Mouse (Mus musculus): Measurements from ENCODE around the gene Msh3. TPM values are rescaled to one million over a fixed set of nuclear protein-coding genes. Genes with fewer than 3 reads are reported as not detected.

Gene Msh3
- polyA plus RNA-seq, 1 experiment = 8.0 TPM

DNA sequence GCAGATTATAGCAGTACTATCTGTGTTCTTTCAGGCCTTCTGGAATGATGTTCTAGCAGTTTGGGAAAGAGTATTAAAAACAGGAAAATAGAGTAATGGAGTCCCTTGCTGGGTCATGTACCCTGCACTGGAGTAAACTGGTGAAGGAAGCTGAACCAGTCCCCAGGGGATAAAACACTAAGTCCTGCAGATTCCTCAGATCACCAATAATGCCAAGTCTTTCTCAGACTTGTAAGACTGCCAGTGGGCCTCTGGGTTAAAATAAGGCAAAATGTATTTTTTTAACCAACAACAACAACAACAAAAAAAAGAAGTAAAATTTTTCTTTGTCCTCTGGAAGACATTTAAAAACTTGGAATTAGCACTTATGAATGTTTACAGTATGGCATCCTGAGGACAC, 102.5 kb downstream of the Msh3 start:
- Histone ChIP-seq H3K4me3 (ENCODE audit: control insufficient read depth, low read depth, low read length) (no peak overlapping the region), H3K4me1 (ENCODE audit: control insufficient read depth, insufficient read depth, low read length) (no peaks in the 10 kb centered on the region), H3K27ac (ENCODE audit: control insufficient read depth, insufficient read depth, low read depth, low read length) (no peak overlapping the region), H3K36me3 (ENCODE audit: control insufficient read depth, insufficient read depth, low read length) (no peaks in the 10 kb centered on the region), H3K27me3 (ENCODE audit: control insufficient read depth, insufficient read depth, low read length) (no peaks in the 10 kb centered on the region)
- TF ChIP-seq CTCF (IDR thresholded peaks at IDR 0.05; ENCODE audit: control insufficient read depth, insufficient read depth, insufficient replicate concordance, low read depth, low read length) (no peak), POLR2A (IDR thresholded peaks at IDR 0.05; ENCODE audit: control insufficient read depth, low read depth, low read length) (no peak)

DNA sequence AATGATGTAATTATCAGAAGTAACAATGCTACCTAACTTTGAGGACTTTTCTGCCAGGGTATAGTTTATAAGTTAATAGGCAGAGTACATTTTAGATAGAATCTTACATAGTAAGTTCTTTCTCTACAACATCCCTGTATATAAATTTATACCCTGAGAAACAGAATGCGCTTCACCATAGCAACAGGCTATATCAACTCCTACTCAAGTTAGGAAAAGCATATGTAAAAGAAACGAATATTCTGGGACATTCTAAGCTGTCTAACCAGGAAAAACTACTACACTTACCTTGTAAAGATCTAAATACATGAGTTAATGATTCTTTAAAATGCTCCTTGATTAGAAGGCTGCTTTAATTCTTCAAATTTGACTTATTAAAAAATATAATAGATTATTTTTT, 107.2 kb downstream of the Msh3 start:
- H3K36me3 ChIP-seq (ENCODE audit: control insufficient read depth, insufficient read depth, low read length) = no peaks in the 10 kb centered on the region
- no peaks in the 10 kb centered on the region for H3K4me1 ChIP-seq (ENCODE audit: control insufficient read depth, insufficient read depth, low read length)
- TF ChIP-seq POLR2A (IDR thresholded peaks at IDR 0.05; ENCODE audit: control insufficient read depth, low read depth, low read length) (no peak), CTCF (IDR thresholded peaks at IDR 0.05; ENCODE audit: control insufficient read depth, insufficient read depth, insufficient replicate concordance, low read depth, low read length) (no peak)
- no peak overlapping the region for H3K4me3 ChIP-seq (ENCODE audit: control insufficient read depth, low read depth, low read length)
- H3K27ac ChIP-seq (ENCODE audit: control insufficient read depth, insufficient read depth, low read depth, low read length) = no peak overlapping the region
- no peaks in the 10 kb centered on the region for H3K27me3 ChIP-seq (ENCODE audit: control insufficient read depth, insufficient read depth, low read length)

GRCm38 (mm10) chr13:92246966-92247365, 107.8 kb downstream of the Msh3 start:
- H3K36me3 ChIP-seq (ENCODE audit: control insufficient read depth, insufficient read depth, low read length) = no peaks in the 10 kb centered on the region
- no peaks in the 10 kb centered on the region for H3K27me3 ChIP-seq (ENCODE audit: control insufficient read depth, insufficient read depth, low read length)
- TF ChIP-seq CTCF (IDR thresholded peaks at IDR 0.05; ENCODE audit: control insufficient read depth, insufficient read depth, insufficient replicate concordance, low read depth, low read length) = no peak
- no peak for TF ChIP-seq POLR2A (IDR thresholded peaks at IDR 0.05; ENCODE audit: control insufficient read depth, low read depth, low read length)
- no peak overlapping the region for H3K27ac ChIP-seq (ENCODE audit: control insufficient read depth, insufficient read depth, low read depth, low read length)
- no peak overlapping the region for H3K4me3 ChIP-seq (ENCODE audit: control insufficient read depth, low read depth, low read length)
- H3K4me1 ChIP-seq (ENCODE audit: control insufficient read depth, insufficient read depth, low read length) = no peaks in the 10 kb centered on the region

DNA sequence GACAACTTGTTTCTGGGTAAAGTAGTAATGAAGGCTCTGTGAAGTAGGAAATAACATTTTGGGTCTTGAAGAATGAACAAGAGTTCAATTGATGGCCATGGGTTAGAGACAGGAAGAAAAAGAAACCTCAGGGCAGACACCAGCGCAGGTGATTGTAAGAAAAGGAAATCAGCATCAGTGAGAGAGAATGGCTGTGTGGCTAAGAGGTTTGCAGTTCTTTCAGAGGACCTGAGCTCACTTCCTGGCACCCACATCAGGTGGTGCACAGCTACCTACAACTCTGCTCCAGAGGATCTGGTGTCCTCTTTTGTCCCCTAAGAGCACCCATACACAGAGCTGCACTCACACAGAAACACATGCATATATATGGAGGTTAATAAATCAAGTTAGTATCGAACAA, 110.1 kb downstream of the Msh3 start:
- no peak overlapping the region for H3K4me3 ChIP-seq (ENCODE audit: control insufficient read depth, low read depth, low read length)
- no peaks in the 10 kb centered on the region for H3K4me1 ChIP-seq (ENCODE audit: control insufficient read depth, insufficient read depth, low read length)
- no peaks in the 10 kb centered on the region for H3K27me3 ChIP-seq (ENCODE audit: control insufficient read depth, insufficient read depth, low read length)
- TF ChIP-seq POLR2A (IDR thresholded peaks at IDR 0.05; ENCODE audit: control insufficient read depth, low read depth, low read length) = no peak
- TF ChIP-seq CTCF (IDR thresholded peaks at IDR 0.05; ENCODE audit: control insufficient read depth, insufficient read depth, insufficient replicate concordance, low read depth, low read length) = no peak
- H3K36me3 ChIP-seq (ENCODE audit: control insufficient read depth, insufficient read depth, low read length) = no peaks in the 10 kb centered on the region
- H3K27ac ChIP-seq (ENCODE audit: control insufficient read depth, insufficient read depth, low read depth, low read length) = no peak overlapping the region

- no peaks in the 10 kb centered on the region for H3K36me3 ChIP-seq (ENCODE audit: control insufficient read depth, insufficient read depth, low read length)
- TF ChIP-seq POLR2A (IDR thresholded peaks at IDR 0.05; ENCODE audit: control insufficient read depth, low read depth, low read length) = no peak
- no peak for TF ChIP-seq CTCF (IDR thresholded peaks at IDR 0.05; ENCODE audit: control insufficient read depth, insufficient read depth, insufficient replicate concordance, low read depth, low read length)
- H3K27me3 ChIP-seq (ENCODE audit: control insufficient read depth, insufficient read depth, low read length) = no peaks in the 10 kb centered on the region
- H3K4me1 ChIP-seq (ENCODE audit: control insufficient read depth, insufficient read depth, low read length) = no peaks in the 10 kb centered on the region
- no peak overlapping the region for H3K4me3 ChIP-seq (ENCODE audit: control insufficient read depth, low read depth, low read length)
- H3K27ac ChIP-seq (ENCODE audit: control insufficient read depth, insufficient read depth, low read depth, low read length) = no peak overlapping the region
These were observed 113.4 kb downstream of the Msh3 start for GRCm38 (mm10) chr13:92241426-92241825.

GRCm38 (mm10) chr13:92237887-92238286, 116.9 kb downstream of the Msh3 start:
- no peaks in the 10 kb centered on the region for H3K4me1 ChIP-seq (ENCODE audit: control insufficient read depth, insufficient read depth, low read length)
- no peak overlapping the region for H3K27ac ChIP-seq (ENCODE audit: control insufficient read depth, insufficient read depth, low read depth, low read length)
- no peaks in the 10 kb centered on the region for H3K36me3 ChIP-seq (ENCODE audit: control insufficient read depth, insufficient read depth, low read length)
- H3K27me3 ChIP-seq (ENCODE audit: control insufficient read depth, insufficient read depth, low read length) = no peaks in the 10 kb centered on the region
- no peak overlapping the region for H3K4me3 ChIP-seq (ENCODE audit: control insufficient read depth, low read depth, low read length)
- TF ChIP-seq CTCF (IDR thresholded peaks at IDR 0.05; ENCODE audit: control insufficient read depth, insufficient read depth, insufficient replicate concordance, low read depth, low read length) = no peak
- no peak for TF ChIP-seq POLR2A (IDR thresholded peaks at IDR 0.05; ENCODE audit: control insufficient read depth, low read depth, low read length)

DNA sequence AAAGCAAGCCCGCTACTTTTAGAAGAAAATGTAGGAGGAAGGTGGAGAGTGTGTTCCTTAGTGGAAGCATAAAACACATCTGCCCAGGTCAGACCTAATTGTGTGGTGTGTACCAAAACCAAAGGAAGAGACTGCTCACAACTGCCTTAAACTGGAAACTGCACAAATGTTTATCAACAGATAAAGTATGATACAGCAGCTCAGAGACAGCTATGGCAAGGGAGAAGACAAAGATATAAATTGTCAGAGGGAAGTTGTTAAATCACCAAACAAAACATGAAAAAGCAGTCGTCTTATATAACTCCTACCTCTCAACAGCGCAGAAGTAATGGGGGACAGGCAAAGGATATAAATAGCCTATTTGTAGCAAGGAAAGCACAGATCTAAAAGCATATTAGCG, 117.8 kb downstream of the Msh3 start:
- no peak overlapping the region for H3K27ac ChIP-seq (ENCODE audit: control insufficient read depth, insufficient read depth, low read depth, low read length)
- no peak for TF ChIP-seq CTCF (IDR thresholded peaks at IDR 0.05; ENCODE audit: control insufficient read depth, insufficient read depth, insufficient replicate concordance, low read depth, low read length)
- TF ChIP-seq POLR2A (IDR thresholded peaks at IDR 0.05; ENCODE audit: control insufficient read depth, low read depth, low read length) = no peak
- no peaks in the 10 kb centered on the region for H3K36me3 ChIP-seq (ENCODE audit: control insufficient read depth, insufficient read depth, low read length)
- H3K27me3 ChIP-seq (ENCODE audit: control insufficient read depth, insufficient read depth, low read length) = no peaks in the 10 kb centered on the region
- H3K4me3 ChIP-seq (ENCODE audit: control insufficient read depth, low read depth, low read length) = no peak overlapping the region
- H3K4me1 ChIP-seq (ENCODE audit: control insufficient read depth, insufficient read depth, low read length) = no peaks in the 10 kb centered on the region

Measured in testis, adult 2 months (tissue).